Mouse (Mus musculus) heart, embryonic 14.5 days (tissue): ENCODE data around the gene Tex12. TPM values are rescaled to one million over a fixed set of nuclear protein-coding genes. Genes with fewer than 3 reads are reported as not detected.

ENCODE experiments used
- polyA plus RNA-seq: library from polyadenylated mRNA; unstranded; fragments of >200 nt; fragmentation: Nextera tagmentation; extraction: Ambion mirVana; gene quantifications from 2 replicates; pipeline ENCODE4 v1.2.1, GENCODE M21; 2014

Tex12 gene
- polyA plus RNA-seq, 1 experiment from 2014 or later: not detected

Other genes starting within 250 kb of the Tex12 start
- 290 and 358 TPM in 2 replicates for gene Rpl10-ps3, start 216.4 kb downstream of the Tex12 start, polyA plus RNA-seq
- 0.15 and 0.31 TPM in 2 replicates for gene Plet1, start 66.8 kb downstream of the Tex12 start, polyA plus RNA-seq
- gene Pts, start 32.6 kb downstream of the Tex12 start, polyA plus RNA-seq: 88.7 and 98.4 TPM in 2 replicates
- 4.5 and 5.5 TPM in 2 replicates for gene Il18, start 6.5 kb downstream of the Tex12 start, polyA plus RNA-seq
- gene Bco2, start 6.1 kb downstream of the Tex12 start, polyA plus RNA-seq: 0.12 TPM in 1 of 2 replicates, not detected in the other
- gene Sdhd, start 42.5 kb upstream of the Tex12 start, polyA plus RNA-seq: 751 and 787 TPM in 2 replicates
- 338 and 373 TPM in 2 replicates for gene Timm8b, start 42.6 kb upstream of the Tex12 start, polyA plus RNA-seq
- gene Pih1d2, start 56.0 kb upstream of the Tex12 start, polyA plus RNA-seq: 1.9 TPM in 2 replicates
- 15.4 and 18.3 TPM in 2 replicates for gene Nkapd1, start 56.1 kb upstream of the Tex12 start, polyA plus RNA-seq
- gene Dlat, start 98.5 kb upstream of the Tex12 start, polyA plus RNA-seq: 161 TPM in 2 replicates
- gene Dixdc1, start 178.2 kb upstream of the Tex12 start, polyA plus RNA-seq: 11.9 and 12.5 TPM in 2 replicates
- 10.3 and 11.4 TPM in 2 replicates for gene 2310030G06Rik, start 185.2 kb upstream of the Tex12 start, polyA plus RNA-seq
- 1,286 and 1,345 TPM in 2 replicates for gene Cryab, start 190.0 kb upstream of the Tex12 start, polyA plus RNA-seq
- gene Hspb2, start 191.0 kb upstream of the Tex12 start, polyA plus RNA-seq: 312 and 322 TPM in 2 replicates
- 9.0 and 9.1 TPM in 2 replicates for gene Fdxacb1, start 206.9 kb upstream of the Tex12 start, polyA plus RNA-seq
- gene Alg9, start 213.7 kb upstream of the Tex12 start, polyA plus RNA-seq: 28.5 and 31.5 TPM in 2 replicates
- 27.5 and 33.4 TPM in 2 replicates for gene 1110032A03Rik, start 214.2 kb upstream of the Tex12 start, polyA plus RNA-seq